Mouse (Mus musculus) spleen, adult 2 months (tissue): Measurements from ENCODE around the gene Pip5kl1. TPM values are rescaled to one million over a fixed set of nuclear protein-coding genes. Genes with fewer than 3 reads are reported as not detected.

Experiments
- DNase-seq, 2 experiments: peaks; one replicate each; pipeline versions ENCODE4 v3.0.0 to v3.0.0-alpha.2; 2012 to 2021; ENCODE audit warnings: low spot score in 2 of 2, low read depth in 1 of 2
- H3K27ac ChIP-seq: fragments of 200-500 bp; 2 replicates; pipeline ENCODE4 v1.5.1; 2012; ENCODE audit warnings: low read length, inconsistent platforms; ENCODE audit not compliant: insufficient read depth
- H3K27me3 ChIP-seq: fragments of 200-500 bp; 2 replicates; pipeline ENCODE4 v1.6.1; 2012; ENCODE audit warnings: mild to moderate bottlenecking, moderate library complexity, low read length, inconsistent platforms; ENCODE audit not compliant: control insufficient read depth, insufficient read depth
- H3K36me3 ChIP-seq: fragments of 200-500 bp; 2 replicates; pipeline ENCODE4 v1.6.1; 2012; ENCODE audit warnings: mild to moderate bottlenecking, low read length, inconsistent platforms; ENCODE audit not compliant: control insufficient read depth, insufficient read depth
- H3K4me1 ChIP-seq: fragments of 200-500 bp; 2 replicates; pipeline ENCODE4 v1.6.1; 2011; ENCODE audit warnings: inconsistent platforms; ENCODE audit not compliant: control insufficient read depth, insufficient read depth, insufficient read length
- H3K4me3 ChIP-seq: fragments of 200-500 bp; 2 replicates; pipeline ENCODE4 v1.5.1; 2011; ENCODE audit warnings: mild to moderate bottlenecking, inconsistent platforms; ENCODE audit not compliant: insufficient read depth, insufficient read length; ENCODE audit errors: extremely low read depth
- CTCF ChIP-seq: fragments of 200-500 bp; IDR thresholded peaks from 2 replicates; pipeline ENCODE4 v1.5.1; 2011; ENCODE audit warnings: mild to moderate bottlenecking, inconsistent platforms; ENCODE audit not compliant: insufficient read depth, insufficient read length, insufficient replicate concordance; ENCODE audit errors: extremely low read depth
- POLR2A ChIP-seq: fragments of 200-500 bp; IDR thresholded peaks from 2 replicates; pipeline ENCODE4 v1.6.1; 2011; ENCODE audit warnings: low read depth, low read length, inconsistent platforms
- WGBS: fragments of 180-500 bp; shearing (Covaris S2); methylation state at CpG from one replicate; pipeline ENCODE4 v1.1.7; 2018; 5-methylcytosine and 5-hydroxymethylcytosine counted together
- polyA plus RNA-seq: library from polyadenylated mRNA; depleted of rRNA; stranded (reverse); fragments of >200 nt; gene quantifications from 2 replicates; pipeline ENCODE4 v1.2.3, GENCODE M21; 2012; rRNA removed

The Pip5kl1 gene
- polyA plus RNA-seq: 0.06 and 0.40 TPM in 2 replicates

DNA sequence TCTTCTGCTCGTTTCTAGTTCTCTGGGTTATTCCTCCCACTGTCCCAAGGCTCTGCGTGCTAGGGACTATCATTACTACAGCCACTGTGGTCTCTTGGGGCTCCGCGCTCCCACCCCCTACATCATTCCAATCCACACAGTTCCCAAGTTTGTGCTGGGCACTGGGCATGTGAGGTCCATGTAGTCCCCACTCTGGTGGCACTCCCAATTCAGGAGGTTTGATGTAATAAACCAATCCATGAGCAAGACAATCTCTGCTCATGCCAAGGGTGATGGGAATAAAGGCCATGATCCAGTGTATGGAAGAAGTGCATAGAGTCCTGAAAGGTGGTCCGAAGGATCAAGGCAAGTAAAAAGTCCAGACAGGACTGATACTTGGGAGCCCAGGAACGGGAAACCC, at the start of gene Pip5kl1:
TSS of gene Pip5kl1 (plus strand) at position 301 of the 400 bp plus-strand sequence.
- H3K27ac ChIP-seq: no peak within 1 kb of the TSS
- H3K4me3 ChIP-seq: peak within 1 kb of the TSS; percentile 34; the same call in 1 of the 2 replicates
- no peaks in the 10 kb centered on the region for H3K27me3 ChIP-seq
- 84% methylated on average over 6 of the region's 6 CpGs for WGBS
- TF ChIP-seq CTCF: no peak
- TF ChIP-seq POLR2A: no peak
- peaks cover 7% of the 10 kb centered on the region for H3K36me3 ChIP-seq
- peaks cover 5% of the 10 kb centered on the region; the same call in 1 of the 2 replicates for H3K4me1 ChIP-seq
- no peak for DNase-seq

DNA sequence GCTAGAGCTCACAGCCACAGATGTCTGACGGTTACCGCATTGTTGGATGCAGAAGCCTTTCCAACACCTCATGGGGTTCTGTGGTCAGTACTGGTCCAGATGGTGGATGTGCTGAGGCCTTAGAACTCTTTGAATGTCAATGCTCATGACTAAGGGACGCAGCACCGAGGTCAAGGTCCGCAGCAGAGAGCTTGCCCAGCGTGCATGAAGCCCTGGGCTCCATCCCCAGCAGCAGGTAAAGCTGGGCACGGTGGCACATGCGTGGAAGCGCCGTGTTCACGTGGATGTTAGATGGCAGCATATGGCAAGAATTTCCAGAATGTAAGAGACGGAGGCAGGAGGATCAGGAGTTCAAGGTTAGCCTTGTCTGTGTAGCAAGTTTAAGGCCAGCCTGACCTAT, 48.8 kb upstream of the Pip5kl1 start:
- no peak for DNase-seq
- 94% methylated on average over 12 of the region's 12 CpGs for WGBS
- Histone ChIP-seq H3K27ac (no peak overlapping the region), H3K4me3 (no peak overlapping the region), H3K36me3 (no peaks in the 10 kb centered on the region), H3K27me3 (no peaks in the 10 kb centered on the region), H3K4me1 (no peaks in the 10 kb centered on the region)
- no peak for TF ChIP-seq CTCF
- TF ChIP-seq POLR2A: no peak

DNA sequence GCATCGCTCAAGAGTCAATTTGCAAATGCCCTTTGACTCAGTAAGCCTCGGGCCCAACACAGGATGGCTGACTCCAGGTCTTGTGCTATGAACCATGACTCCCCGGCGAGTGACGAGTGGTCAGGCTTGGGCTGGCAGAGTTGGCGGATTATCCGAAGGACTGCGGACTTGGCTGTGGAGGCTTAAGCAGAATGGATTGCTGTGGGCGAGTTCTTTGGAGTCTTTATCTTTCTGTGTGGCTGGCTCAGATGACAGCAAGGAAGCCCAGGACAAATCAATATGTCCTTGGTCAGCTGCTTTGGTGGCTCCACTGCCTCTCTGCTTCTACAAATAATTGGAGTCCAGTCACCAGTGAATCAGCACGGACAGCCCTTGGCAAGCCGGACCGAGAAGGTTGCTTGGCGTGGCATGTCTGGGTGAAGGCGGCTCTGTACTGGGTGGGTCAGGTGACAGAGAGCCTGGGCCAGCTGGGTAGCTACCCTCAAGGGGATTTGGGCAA, 47.1 kb upstream of the Pip5kl1 start:
- H3K4me1 ChIP-seq: no peaks in the 10 kb centered on the region
- DNase-seq: no peak
- H3K36me3 ChIP-seq: no peaks in the 10 kb centered on the region
- no peak overlapping the region for H3K4me3 ChIP-seq
- no peaks in the 10 kb centered on the region for H3K27me3 ChIP-seq
- no peak for TF ChIP-seq POLR2A
- no peak for TF ChIP-seq CTCF
- no peak overlapping the region for H3K27ac ChIP-seq
- WGBS: 80% methylated on average over 14 of the region's 14 CpGs

DNA sequence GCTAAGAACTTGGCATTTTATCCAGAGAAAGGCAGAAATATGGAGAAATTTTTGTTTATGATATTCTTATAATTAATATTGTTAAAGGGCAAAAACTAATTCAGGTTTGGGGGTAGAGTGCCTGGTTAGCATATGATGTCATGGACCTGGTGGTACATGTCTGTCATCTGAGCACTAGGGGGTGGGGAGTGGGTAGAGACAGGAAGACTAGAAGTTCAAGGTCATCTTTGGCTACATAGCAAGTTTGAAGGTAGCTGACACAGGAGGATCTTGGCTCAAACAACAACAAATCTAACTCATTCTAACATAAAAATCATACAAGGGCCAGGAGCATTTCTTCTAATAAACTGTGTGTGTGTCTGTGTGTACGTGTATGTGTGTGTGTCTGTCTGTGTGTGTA, 46.3 kb upstream of the Pip5kl1 start:
- Histone ChIP-seq H3K27ac (no peak overlapping the region), H3K4me1 (no peaks in the 10 kb centered on the region), H3K27me3 (no peaks in the 10 kb centered on the region), H3K4me3 (no peak overlapping the region), H3K36me3 (no peaks in the 10 kb centered on the region)
- DNase-seq: no peak
- TF ChIP-seq CTCF: no peak
- TF ChIP-seq POLR2A: no peak
- WGBS: 90% methylated on average over 1 of the region's 1 CpGs

DNA sequence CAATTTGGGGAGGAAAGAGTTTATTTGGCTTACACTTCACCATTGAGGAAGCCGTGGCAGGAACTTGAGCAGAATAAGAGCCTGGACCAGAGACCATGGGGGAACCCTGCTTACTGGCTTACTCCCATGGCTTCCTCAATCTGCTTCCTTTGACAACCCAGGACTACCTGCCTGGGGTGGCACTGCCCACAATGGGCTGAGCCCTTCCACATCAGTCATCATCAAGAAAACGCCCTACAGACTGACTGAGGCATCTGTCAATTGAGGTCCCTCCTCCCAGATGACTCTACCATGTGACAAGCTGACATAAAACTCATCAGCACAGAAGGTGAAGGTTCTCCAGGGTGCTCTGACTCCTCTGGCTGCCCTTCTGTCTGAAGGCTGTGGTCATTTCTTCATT, 44.1 kb upstream of the Pip5kl1 start:
- no peak overlapping the region for H3K4me3 ChIP-seq
- no peak for TF ChIP-seq CTCF
- no peak for TF ChIP-seq POLR2A
- H3K36me3 ChIP-seq: no peaks in the 10 kb centered on the region
- no peaks in the 10 kb centered on the region for H3K27me3 ChIP-seq
- 26% methylated on average over 2 of the region's 2 CpGs for WGBS
- H3K27ac ChIP-seq: no peak overlapping the region
- no peak for DNase-seq
- no peaks in the 10 kb centered on the region for H3K4me1 ChIP-seq

DNA sequence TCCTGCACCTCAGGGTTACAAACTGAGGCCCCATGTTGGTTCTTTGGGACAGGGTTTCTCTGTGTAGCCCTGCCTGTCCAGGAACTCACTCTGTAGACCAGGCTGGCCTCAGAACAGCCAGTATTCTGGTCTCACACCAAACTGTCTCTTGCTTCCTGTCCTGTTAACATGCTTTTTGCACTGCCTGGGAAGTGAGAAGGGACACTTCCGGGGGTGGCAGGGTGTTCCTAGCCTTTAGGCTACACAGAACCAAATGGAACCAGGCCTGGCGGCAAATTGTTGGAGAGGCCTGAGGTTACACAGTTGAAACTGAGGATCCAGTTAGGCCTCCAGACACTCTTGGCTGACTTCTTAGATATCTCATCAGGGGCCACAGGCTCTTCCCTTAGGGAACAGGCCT, 41.4 kb upstream of the Pip5kl1 start:
- H3K36me3 ChIP-seq: no peaks in the 10 kb centered on the region
- no peak overlapping the region for H3K4me3 ChIP-seq
- H3K4me1 ChIP-seq: peaks cover 7% of the 10 kb centered on the region; the same call in 1 of the 2 replicates
- WGBS: 91% methylated on average over 2 of the region's 2 CpGs
- no peak overlapping the region for H3K27ac ChIP-seq
- TF ChIP-seq CTCF (no peak), POLR2A (no peak)
- no peak for DNase-seq
- H3K27me3 ChIP-seq: no peaks in the 10 kb centered on the region

DNA sequence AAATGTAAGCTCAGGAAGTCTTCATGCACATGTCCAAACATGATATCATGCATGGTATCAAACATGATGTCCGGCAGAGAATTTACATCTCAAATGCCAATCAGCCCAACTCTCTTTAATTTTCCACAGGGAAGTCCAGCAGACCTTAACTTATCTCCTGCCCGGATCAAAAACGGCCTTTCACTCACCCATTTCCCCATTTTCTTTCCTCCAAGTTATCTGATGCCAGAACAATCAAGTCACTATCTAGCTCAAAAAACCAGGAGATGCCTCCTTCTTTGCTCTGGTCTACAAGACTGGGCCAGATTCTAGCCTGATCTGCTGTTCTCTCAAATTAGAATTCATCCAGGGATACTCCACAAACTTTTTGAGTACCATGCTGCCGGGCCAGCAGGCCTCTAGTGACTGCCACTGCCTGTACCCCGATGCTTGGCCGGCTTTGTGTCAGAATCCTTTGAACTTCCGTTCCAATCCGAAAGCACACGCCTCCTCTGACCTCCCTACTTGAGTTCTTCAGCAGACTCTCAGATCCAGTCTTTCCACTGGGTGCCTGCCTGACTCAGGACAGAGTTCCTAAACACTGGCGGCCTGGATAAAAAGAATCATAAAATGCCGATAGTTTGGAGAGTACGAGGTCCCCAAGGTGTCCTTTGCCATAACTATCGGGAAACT, 40.4 kb upstream of the Pip5kl1 start:
- H3K27ac ChIP-seq: peak overlapping the region; percentile 62
- peaks cover 12% of the 10 kb centered on the region for H3K4me1 ChIP-seq
- no peaks in the 10 kb centered on the region for H3K27me3 ChIP-seq
- no peaks in the 10 kb centered on the region for H3K36me3 ChIP-seq
- TF ChIP-seq POLR2A: no peak
- TF ChIP-seq CTCF: no peak
- WGBS: 14% methylated on average over 13 of the region's 13 CpGs
- peak overlapping the region; percentile 68; the same call in 1 of the 2 replicates for H3K4me3 ChIP-seq
- peak in 1 of 2 experiments; percentile 32 for DNase-seq
